Mouse (Mus musculus) heart, embryonic 16.5 days (tissue): ENCODE results near the gene Filip1l. TPM values are rescaled to one million over a fixed set of nuclear protein-coding genes. Genes with fewer than 3 reads are reported as not detected.

Experiments used
- ATAC-seq: fragments of 200-750 bp; cut with Nextera tagmentation; replicated peaks from 2 replicates; pipeline ENCODE4 v1.8.0; 2017; ENCODE audit warnings: moderate number of reproducible peaks; ENCODE audit not compliant: insufficient read depth, low FRiP score; ENCODE audit errors: extremely low read depth
- H3K27ac ChIP-seq: fragments of 300-500 bp; sonication (generic); 2 replicates; pipeline ENCODE4 v1.5.1; 2014; ENCODE audit warnings: mild to moderate bottlenecking, low read length, control low read depth, moderate library complexity
- H3K27me3 ChIP-seq: fragments of 300-500 bp; sonication (generic); 2 replicates; pipeline ENCODE4 v1.6.1; 2014; ENCODE audit warnings: low read length, mixed read lengths; ENCODE audit not compliant: control insufficient read depth, insufficient read depth
- H3K36me3 ChIP-seq: fragments of 300-500 bp; sonication (generic); 2 replicates; pipeline ENCODE4 v1.6.1; 2014; ENCODE audit not compliant: control insufficient read depth, insufficient read depth
- H3K4me1 ChIP-seq: fragments of 300-500 bp; sonication (generic); 2 replicates; pipeline ENCODE4 v1.6.1; 2014; ENCODE audit warnings: low read length, mixed read lengths; ENCODE audit not compliant: control insufficient read depth, insufficient read depth
- H3K4me2 ChIP-seq: fragments of 300-500 bp; sonication (generic); 2 replicates; pipeline ENCODE4 v1.6.1; 2014; ENCODE audit warnings: low read depth, mild to moderate bottlenecking, control low read depth, low read length
- H3K4me3 ChIP-seq: fragments of 300-500 bp; sonication (generic); 2 replicates; pipeline ENCODE4 v1.5.1; 2014; ENCODE audit warnings: mild to moderate bottlenecking, control low read depth, low read length
- H3K9ac ChIP-seq: fragments of 300-500 bp; sonication (generic); 2 replicates; pipeline ENCODE4 v1.6.1; 2014; ENCODE audit warnings: low read length, control low read depth
- H3K9me3 ChIP-seq: fragments of 300-500 bp; sonication (generic); replicated peaks from 2 replicates; pipeline ENCODE4 v1.6.1; 2016; ENCODE audit warnings: low read length; ENCODE audit not compliant: control insufficient read depth
- WGBS: fragments of 180-500 bp; shearing (Covaris S2); extraction: QIAGEN DNeasy Blood & Tissue Kit; methylation state at CpG from one replicate; pipeline ENCODE4 v1.1.7; 2014; 5-methylcytosine and 5-hydroxymethylcytosine counted together
- polyA plus RNA-seq: library from polyadenylated mRNA; unstranded; fragments of >200 nt; fragmentation: Nextera tagmentation; extraction: Ambion mirVana; gene quantifications from 2 replicates; pipeline ENCODE4 v1.2.1, GENCODE M21; 2015

Gene Filip1l
- polyA plus RNA-seq, 1 experiment from 2014 or later: 26.7 TPM

DNA sequence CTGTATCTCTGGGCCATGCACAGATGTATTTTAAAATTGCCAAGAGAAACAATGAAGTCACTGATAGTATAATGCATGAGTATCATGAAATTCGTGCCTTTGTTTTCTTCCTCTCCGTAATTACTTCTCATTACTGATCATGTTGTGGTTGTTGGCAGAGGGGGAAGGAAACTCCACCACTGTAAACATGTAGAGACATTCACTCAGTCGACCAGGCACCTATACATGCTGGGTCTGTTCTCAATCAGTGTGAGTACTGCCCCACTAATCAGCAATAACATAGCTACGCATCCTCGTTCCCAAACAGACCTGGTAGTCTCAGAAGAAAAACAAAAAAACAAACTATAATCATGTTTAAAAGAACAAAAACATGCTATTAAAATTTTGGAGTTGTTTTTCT, 149.9 kb downstream of the Filip1l start:
- Histone ChIP-seq H3K36me3 (0 out of 2 replicates have a peak, but pooled peaks cover 2% of the 10 kb centered on the region), H3K4me2 (no peak overlapping the region), H3K4me3 (no peak overlapping the region), H3K9me3 (no peaks in the 10 kb centered on the region), H3K27me3 (no peaks in the 10 kb centered on the region), H3K9ac (no peak overlapping the region; the same call in 1 of the 2 replicates), H3K27ac (no peak overlapping the region), H3K4me1 (peaks cover 14% of the 10 kb centered on the region)
- 61% methylated on average over 5 of the region's 5 CpGs for WGBS
- no peak for ATAC-seq

DNA sequence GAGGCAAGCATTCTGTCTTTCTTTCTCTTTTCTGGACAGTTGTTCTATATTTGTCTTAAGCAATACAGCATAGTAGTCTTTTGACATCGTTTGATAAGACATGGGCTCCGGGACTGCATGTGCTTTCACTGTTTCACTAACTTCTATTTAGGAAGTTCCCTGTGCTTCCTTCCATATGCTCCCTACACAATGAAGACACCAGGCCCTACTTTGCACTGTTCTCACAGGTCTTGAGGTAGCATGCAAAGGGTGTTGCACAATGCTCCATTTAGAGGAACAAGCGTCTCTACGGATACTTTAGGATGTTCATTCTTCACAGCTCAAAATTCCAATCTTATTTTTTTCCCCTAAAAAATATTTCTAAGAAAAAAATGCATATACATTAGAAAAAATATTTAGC, 151.8 kb downstream of the Filip1l start:
- H3K9me3 ChIP-seq: no peaks in the 10 kb centered on the region
- WGBS: 62% methylated on average over 4 of the region's 4 CpGs
- H3K4me3 ChIP-seq: no peak overlapping the region
- 0 out of 2 replicates have a peak, but pooled peaks cover 2% of the 10 kb centered on the region for H3K36me3 ChIP-seq
- no peak for ATAC-seq
- no peak overlapping the region for H3K4me2 ChIP-seq
- no peak overlapping the region for H3K9ac ChIP-seq
- no peak overlapping the region for H3K27ac ChIP-seq
- H3K4me1 ChIP-seq: peaks cover 11% of the 10 kb centered on the region; the same call in 1 of the 2 replicates
- H3K27me3 ChIP-seq: no peaks in the 10 kb centered on the region

DNA sequence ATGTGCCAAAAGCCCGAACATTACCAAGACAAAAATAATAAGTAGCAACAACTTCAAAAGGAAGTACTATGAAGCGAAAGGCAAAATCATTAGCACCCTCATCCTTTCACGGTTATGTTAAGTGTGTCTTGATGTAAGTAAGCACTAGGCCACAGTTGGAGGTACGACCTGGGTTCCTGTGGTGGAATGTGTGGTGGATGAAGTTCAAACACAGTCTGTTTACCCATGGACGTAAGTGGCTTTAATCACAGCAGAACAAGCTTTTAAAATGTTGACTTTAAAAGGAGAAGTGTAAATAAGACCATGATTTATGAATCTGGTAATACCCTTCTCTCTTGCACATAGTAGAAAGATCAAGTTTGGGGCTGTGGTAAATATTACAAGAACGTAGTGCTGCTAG, 153.2 kb downstream of the Filip1l start:
- H3K4me3 ChIP-seq: no peak overlapping the region
- peaks cover 7% of the 10 kb centered on the region; the same call in 1 of the 2 replicates for H3K4me1 ChIP-seq
- 0 out of 2 replicates have a peak, but pooled peaks cover 2% of the 10 kb centered on the region for H3K36me3 ChIP-seq
- H3K9ac ChIP-seq: no peak overlapping the region
- no peaks in the 10 kb centered on the region for H3K9me3 ChIP-seq
- no peak for ATAC-seq
- no peak overlapping the region for H3K4me2 ChIP-seq
- WGBS: 81% methylated on average over 6 of the region's 6 CpGs
- H3K27ac ChIP-seq: no peak overlapping the region
- H3K27me3 ChIP-seq: no peaks in the 10 kb centered on the region

DNA sequence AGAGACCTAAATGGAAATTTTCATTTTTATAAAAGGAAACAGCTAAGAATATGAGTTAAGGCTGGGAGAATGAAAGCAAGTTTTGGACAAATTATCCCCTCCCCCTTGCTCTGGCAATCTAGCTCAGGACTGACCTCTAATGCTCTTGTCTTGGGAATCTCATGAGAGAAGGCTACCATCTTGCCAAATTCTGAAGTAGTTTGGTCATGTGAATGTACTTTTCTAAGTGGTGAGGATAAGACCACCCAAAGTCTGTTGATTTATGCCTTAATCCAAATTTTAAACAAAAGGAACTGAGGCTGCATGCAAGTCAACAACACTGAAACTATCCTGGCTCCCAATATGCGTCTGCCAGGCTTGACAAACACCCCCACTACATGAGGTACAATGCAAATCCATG, 155.5 kb downstream of the Filip1l start:
- H3K27ac ChIP-seq: no peak overlapping the region
- H3K4me1 ChIP-seq: peaks cover 3% of the 10 kb centered on the region; the same call in 1 of the 2 replicates
- no peak overlapping the region for H3K4me3 ChIP-seq
- WGBS: 91% methylated on average over 1 of the region's 1 CpGs
- 0 out of 2 replicates have a peak, but pooled peaks cover 2% of the 10 kb centered on the region for H3K36me3 ChIP-seq
- H3K4me2 ChIP-seq: no peak overlapping the region
- H3K27me3 ChIP-seq: no peaks in the 10 kb centered on the region
- ATAC-seq: no peak
- H3K9me3 ChIP-seq: no peaks in the 10 kb centered on the region
- no peak overlapping the region for H3K9ac ChIP-seq

DNA sequence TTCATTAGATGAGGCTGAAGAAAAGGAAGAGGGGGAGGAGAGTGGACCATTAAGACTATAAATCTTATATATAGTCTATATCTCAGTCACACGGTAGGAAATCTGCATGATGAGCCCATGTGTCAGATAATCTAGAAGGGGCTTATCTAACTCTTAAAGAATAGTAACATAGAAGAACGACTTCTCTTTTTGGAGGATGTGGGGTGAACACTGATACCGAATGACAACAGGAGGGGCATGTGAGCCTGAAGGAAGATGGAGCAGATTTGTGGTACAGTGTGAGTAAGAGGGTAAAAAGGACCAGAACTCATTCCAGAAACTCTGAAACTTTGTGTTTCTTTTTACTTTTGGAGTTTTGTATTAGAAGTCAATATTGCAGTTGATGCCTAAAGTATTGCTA, 156.2 kb downstream of the Filip1l start:
- H3K4me1 ChIP-seq: peaks cover 3% of the 10 kb centered on the region; the same call in 1 of the 2 replicates
- no peaks in the 10 kb centered on the region for H3K9me3 ChIP-seq
- no peak overlapping the region for H3K4me3 ChIP-seq
- no peaks in the 10 kb centered on the region for H3K27me3 ChIP-seq
- 64% methylated on average over 3 of the region's 3 CpGs for WGBS
- no peak overlapping the region for H3K4me2 ChIP-seq
- 0 out of 2 replicates have a peak, but pooled peaks cover 2% of the 10 kb centered on the region for H3K36me3 ChIP-seq
- H3K27ac ChIP-seq: no peak overlapping the region
- no peak for ATAC-seq
- no peak overlapping the region for H3K9ac ChIP-seq

DNA sequence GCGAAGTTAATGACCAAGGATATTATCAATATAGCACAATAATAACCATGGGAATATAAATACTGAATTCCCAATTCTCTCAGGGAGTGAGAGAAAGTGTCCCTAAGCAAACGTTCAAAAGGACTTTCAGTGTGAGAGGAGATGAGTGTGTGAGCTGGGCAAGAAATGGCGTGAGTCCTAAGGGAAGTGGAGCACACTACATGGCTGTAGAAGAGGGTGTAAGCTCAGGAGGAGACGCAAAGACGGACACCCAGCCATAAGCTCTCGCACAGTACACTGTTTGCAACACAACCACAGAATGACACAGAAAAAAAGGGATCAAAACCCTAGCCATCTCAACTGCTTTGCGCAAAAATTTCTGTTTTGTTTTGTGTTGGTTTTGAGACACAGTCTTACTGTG, 160.7 kb downstream of the Filip1l start:
- no peaks in the 10 kb centered on the region for H3K27me3 ChIP-seq
- no peak overlapping the region for H3K9ac ChIP-seq
- no peak overlapping the region for H3K4me3 ChIP-seq
- H3K27ac ChIP-seq: no peak overlapping the region
- no peak for ATAC-seq
- no peaks in the 10 kb centered on the region for H3K36me3 ChIP-seq
- H3K4me1 ChIP-seq: peaks cover 2% of the 10 kb centered on the region; the same call in 1 of the 2 replicates
- H3K4me2 ChIP-seq: no peak overlapping the region
- H3K9me3 ChIP-seq: no peaks in the 10 kb centered on the region
- 86% methylated on average over 7 of the region's 7 CpGs for WGBS

DNA sequence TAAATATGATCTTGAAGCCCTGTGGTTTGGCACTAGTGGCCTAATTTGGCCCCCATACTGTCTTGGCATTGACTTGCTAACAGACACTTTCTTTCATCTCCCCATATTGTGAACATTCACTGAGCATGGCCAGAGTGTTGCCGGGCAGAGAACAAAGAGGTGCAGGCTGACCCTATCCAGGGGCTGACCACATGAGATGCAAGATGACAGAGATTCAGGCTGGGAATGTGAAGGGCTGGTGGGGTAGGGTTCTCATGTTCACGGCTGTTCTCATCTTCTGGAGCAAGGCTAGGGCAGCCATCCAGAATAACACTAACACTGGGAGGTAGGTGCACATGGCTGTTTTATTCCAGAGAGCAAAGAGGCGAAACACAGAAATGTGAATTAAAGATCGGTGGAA, 161.5 kb downstream of the Filip1l start:
- no peaks in the 10 kb centered on the region for H3K36me3 ChIP-seq
- no peak for ATAC-seq
- no peaks in the 10 kb centered on the region for H3K9me3 ChIP-seq
- peaks cover 2% of the 10 kb centered on the region; the same call in 1 of the 2 replicates for H3K4me1 ChIP-seq
- 69% methylated on average over 4 of the region's 4 CpGs for WGBS
- H3K4me2 ChIP-seq: no peak overlapping the region
- H3K4me3 ChIP-seq: no peak overlapping the region
- H3K27ac ChIP-seq: no peak overlapping the region
- no peaks in the 10 kb centered on the region for H3K27me3 ChIP-seq
- H3K9ac ChIP-seq: no peak overlapping the region

DNA sequence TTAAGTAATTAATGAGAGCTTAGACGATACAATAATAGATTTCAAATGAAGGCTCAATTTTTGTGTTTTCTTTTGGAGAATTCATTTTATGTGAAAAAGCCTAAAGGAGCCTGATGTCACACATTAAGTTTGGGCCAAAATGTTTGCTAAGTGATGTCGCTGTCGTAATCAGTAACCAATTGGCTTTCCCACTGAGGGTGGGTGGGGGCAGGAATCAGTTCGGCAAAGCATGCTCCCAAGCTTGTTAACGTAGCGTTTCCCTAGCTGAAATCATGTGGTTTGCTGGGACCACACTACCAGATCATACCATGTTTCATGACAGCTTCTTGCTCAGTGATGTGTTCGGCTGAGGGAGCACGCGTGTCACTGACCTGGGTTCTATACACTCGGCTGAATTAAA, 162.7 kb downstream of the Filip1l start:
- 65% methylated on average over 10 of the region's 10 CpGs for WGBS
- Histone ChIP-seq H3K4me1 (peaks cover 2% of the 10 kb centered on the region; the same call in 1 of the 2 replicates), H3K4me2 (no peak overlapping the region), H3K36me3 (no peaks in the 10 kb centered on the region), H3K27ac (peak overlapping the region; percentile 19; the same call in 1 of the 2 replicates), H3K9ac (no peak overlapping the region), H3K27me3 (no peaks in the 10 kb centered on the region), H3K4me3 (no peak overlapping the region), H3K9me3 (no peaks in the 10 kb centered on the region)
- no peak; the same call in 1 of the 2 replicates for ATAC-seq

DNA sequence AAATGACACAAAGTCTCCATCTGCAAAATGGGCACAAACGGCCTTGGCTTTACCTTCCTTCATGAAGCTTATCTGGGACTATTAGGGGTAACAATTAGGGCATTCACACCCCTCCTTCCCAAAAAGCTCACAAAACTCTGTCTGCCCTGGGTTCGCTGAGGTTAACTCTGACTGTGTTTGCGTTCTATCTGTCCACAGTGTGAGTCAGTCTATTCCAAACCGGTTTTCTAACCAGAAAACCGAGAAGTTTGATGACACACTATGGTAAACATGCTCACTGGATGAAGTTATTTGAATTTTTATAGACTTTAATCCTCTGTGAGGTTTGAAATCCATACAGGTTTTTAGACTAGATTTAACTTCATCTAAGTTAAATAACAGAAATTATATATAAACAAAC, 172.2 kb downstream of the Filip1l start:
- H3K4me3 ChIP-seq: no peak overlapping the region
- H3K4me2 ChIP-seq: no peak overlapping the region
- no peak overlapping the region for H3K27ac ChIP-seq
- H3K4me1 ChIP-seq: peaks cover 18% of the 10 kb centered on the region
- H3K9me3 ChIP-seq: no peaks in the 10 kb centered on the region
- H3K27me3 ChIP-seq: no peaks in the 10 kb centered on the region
- H3K36me3 ChIP-seq: no peaks in the 10 kb centered on the region
- H3K9ac ChIP-seq: no peak overlapping the region
- WGBS: 75% methylated on average over 5 of the region's 5 CpGs
- no peak for ATAC-seq
